Mouse (Mus musculus): ENCODE data around the gene Fgf14. TPM values are rescaled to one million over a fixed set of nuclear protein-coding genes. Genes with fewer than 3 reads are reported as not detected.

Fgf14 gene
- polyA plus RNA-seq, 1 experiment from 2014 or later = 1.9 TPM

DNA sequence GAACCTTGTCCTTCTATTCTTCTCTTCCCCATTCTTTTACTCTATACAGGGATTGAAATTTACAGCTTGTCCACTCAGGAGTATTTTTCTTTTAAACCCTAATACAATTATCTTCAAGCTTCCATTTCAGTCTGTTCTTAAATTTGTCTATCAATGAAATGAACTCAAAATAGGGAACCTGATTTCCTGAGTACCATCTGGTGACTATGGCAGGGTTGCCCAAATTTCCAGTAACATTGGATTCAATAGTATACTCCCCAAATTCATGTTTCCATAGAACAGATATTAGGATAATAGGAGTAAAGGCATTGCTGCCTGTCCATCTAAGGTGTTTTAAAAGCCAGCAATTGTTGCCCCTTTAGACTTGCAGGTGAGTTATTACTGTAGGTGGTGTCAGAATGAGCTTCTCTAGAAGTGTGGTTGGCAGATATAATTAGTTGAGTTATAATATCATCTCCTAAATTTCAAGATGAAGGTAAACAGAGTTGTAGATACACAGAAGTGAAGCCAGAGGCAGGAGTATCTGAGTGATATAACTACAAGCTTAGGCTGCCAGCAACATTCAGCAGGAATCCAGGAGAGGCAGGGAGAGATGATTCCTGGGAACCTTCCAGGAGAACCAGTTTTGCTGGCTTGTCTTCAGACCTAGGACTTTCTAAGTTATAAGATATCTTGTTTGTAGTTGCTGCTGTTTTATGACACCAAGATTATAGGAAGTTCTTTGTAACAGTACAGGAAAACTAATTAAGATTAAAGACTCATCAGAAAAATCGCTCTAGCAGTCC lies 648.8 kb downstream of the Fgf14 start:
- ATAC-seq (replicated peaks; ENCODE audit: insufficient number of reproducible peaks, insufficient read depth, low FRiP score, low read depth) = no peak
- 67% methylated on average over 1 of the region's 1 CpGs for WGBS

DNA sequence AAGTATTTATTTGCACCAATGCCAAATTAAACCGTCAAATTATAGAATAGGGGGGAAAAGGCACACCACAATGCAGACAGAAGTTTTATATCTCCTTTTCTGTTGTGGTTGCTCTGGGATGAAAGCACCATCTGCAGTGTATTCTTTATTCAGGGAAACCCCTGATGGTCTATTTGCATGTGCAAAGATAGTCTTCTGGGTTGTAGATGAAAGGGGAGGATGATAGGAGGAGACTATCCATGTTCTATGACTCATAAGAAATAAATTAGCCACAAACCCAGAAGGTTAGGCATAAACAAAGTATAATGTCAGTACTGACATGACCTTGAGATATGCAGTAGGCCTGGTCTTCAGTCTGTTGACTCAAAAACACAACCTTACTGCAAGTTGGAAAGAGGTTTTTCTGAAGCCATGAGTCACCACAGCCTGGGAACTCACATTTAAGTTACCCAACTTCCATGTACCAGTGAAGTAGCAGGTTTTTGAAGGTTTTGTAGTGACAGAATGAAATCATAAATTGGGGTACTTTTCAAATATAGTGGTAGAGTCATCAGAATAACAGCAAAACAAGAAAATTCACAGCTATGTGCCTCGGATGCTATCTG lies 686.2 kb downstream of the Fgf14 start:
- H3K4me2 ChIP-seq = no peak overlapping the region
- ATAC-seq (replicated peaks; ENCODE audit: insufficient number of reproducible peaks, insufficient read depth, low FRiP score, low read depth) = no peak
- no peak overlapping the region for H3K4me3 ChIP-seq
- H3K4me1 ChIP-seq (replicated peaks) = no peaks in the 10 kb centered on the region
- no peaks in the 10 kb centered on the region for H3K9me3 ChIP-seq (replicated peaks)
- no peak overlapping the region for H3K27ac ChIP-seq
- H3K27me3 ChIP-seq = no peaks in the 10 kb centered on the region
- no peak overlapping the region for H3K9ac ChIP-seq
- WGBS = 64% methylated on average over 2 of the region's 2 CpGs
- H3K36me3 ChIP-seq = no peaks in the 10 kb centered on the region

More for the DNA sequence above, 648.8 kb downstream of the Fgf14 start:
- H3K9ac ChIP-seq = no peak overlapping the region
- no peak overlapping the region for H3K4me2 ChIP-seq
- no peaks in the 10 kb centered on the region for H3K4me1 ChIP-seq (replicated peaks)
- H3K27me3 ChIP-seq = no peaks in the 10 kb centered on the region
- H3K36me3 ChIP-seq = no peaks in the 10 kb centered on the region
- no peak overlapping the region for H3K4me3 ChIP-seq
- H3K27ac ChIP-seq = no peak overlapping the region
- no peaks in the 10 kb centered on the region for H3K9me3 ChIP-seq (replicated peaks)

DNA sequence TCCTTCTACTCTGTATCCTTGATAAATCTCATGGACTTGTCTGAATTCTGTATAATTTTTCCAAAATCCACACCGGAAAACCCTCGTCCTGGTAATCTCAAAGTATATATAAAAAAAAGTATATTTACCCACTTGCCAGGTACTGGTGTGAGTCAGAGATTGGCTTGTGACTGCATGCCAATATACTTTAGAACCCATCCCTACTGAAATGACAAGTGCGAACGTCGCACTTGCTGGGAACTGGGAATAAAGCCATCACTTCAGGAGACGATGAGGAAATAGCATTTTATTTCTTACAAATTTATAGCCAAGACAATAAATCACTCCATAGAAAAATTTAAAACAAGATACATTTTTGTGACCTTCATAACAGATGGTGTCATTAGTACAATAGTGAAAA lies 708.9 kb downstream of the Fgf14 start:
- H3K4me2 ChIP-seq = no peak overlapping the region
- WGBS = 83% methylated on average over 6 of the region's 6 CpGs
- no peak overlapping the region for H3K4me3 ChIP-seq
- no peaks in the 10 kb centered on the region for H3K36me3 ChIP-seq
- no peak overlapping the region for H3K9ac ChIP-seq
- no peaks in the 10 kb centered on the region for H3K27me3 ChIP-seq
- no peak for ATAC-seq (replicated peaks; ENCODE audit: insufficient number of reproducible peaks, insufficient read depth, low FRiP score, low read depth)
- H3K27ac ChIP-seq = no peak overlapping the region
- no peaks in the 10 kb centered on the region for H3K9me3 ChIP-seq (replicated peaks)
- no peaks in the 10 kb centered on the region for H3K4me1 ChIP-seq (replicated peaks)

DNA sequence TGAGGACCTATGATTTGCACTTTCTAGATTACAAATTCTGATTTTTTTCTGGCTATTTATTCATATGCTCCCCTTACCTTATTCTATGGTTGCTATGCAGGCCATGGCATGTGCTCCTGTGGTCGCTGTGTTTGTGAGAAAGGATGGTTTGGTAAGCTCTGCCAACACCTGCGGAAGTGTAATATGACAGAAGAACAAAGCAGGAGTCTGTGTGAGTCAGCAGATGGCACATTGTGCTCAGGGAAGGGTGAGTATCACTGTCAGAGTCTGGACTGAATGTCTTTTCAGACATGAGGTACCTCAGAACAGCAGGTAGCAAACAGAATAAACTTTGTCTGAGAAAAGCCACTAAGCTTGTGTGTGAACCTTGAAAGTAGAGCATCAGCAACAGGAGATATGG lies 710.4 kb downstream of the Fgf14 start:
- ATAC-seq (replicated peaks; ENCODE audit: insufficient number of reproducible peaks, insufficient read depth, low FRiP score, low read depth) = no peak
- H3K9ac ChIP-seq = no peak overlapping the region
- no peaks in the 10 kb centered on the region for H3K36me3 ChIP-seq
- H3K4me3 ChIP-seq = no peak overlapping the region
- no peak overlapping the region for H3K4me2 ChIP-seq
- WGBS = 58% methylated on average over 2 of the region's 2 CpGs
- no peak overlapping the region for H3K27ac ChIP-seq
- no peaks in the 10 kb centered on the region for H3K9me3 ChIP-seq (replicated peaks)
- H3K27me3 ChIP-seq = no peaks in the 10 kb centered on the region
- no peaks in the 10 kb centered on the region for H3K4me1 ChIP-seq (replicated peaks)

Data from heart, embryonic 15.5 days (tissue).